Mouse (Mus musculus): ENCODE data around the gene Bmper. TPM values are rescaled to one million over a fixed set of nuclear protein-coding genes. Genes with fewer than 3 reads are reported as not detected.

Gene Bmper
- polyA plus RNA-seq, 1 experiment from 2014 or later = 5.3 TPM

- no peaks in the 10 kb centered on the region for H3K27me3 ChIP-seq
- WGBS = 73% methylated on average over 6 of the region's 6 CpGs
These were observed 13.9 kb downstream of the Bmper start for GRCm38 (mm10) chr9:23236635-23237279.

GRCm38 (mm10) chr9:23239011-23239410, 16.1 kb downstream of the Bmper start:
- WGBS = 65% methylated on average over 2 of the region's 2 CpGs
- ATAC-seq (ENCODE audit: low FRiP score, low read depth) = no peak

More at GRCm38 (mm10) chr9:23236635-23237279, 13.9 kb downstream of the Bmper start:
- Histone ChIP-seq H3K4me2 (replicated peaks) (no peak overlapping the region), H3K36me3 (no peaks in the 10 kb centered on the region), H3K9ac (replicated peaks) (no peak overlapping the region), H3K9me3 (no peaks in the 10 kb centered on the region), H3K27ac (replicated peaks) (no peak overlapping the region), H3K4me3 (no peak overlapping the region), H3K4me1 (0 out of 2 replicates have a peak, but pooled peaks cover 2% of the 10 kb centered on the region)
- peak; percentile 63; the same call in 1 of the 2 replicates for ATAC-seq (ENCODE audit: low FRiP score, low read depth)

GRCm38 (mm10) chr9:23242911-23243310, 20.0 kb downstream of the Bmper start:
- Histone ChIP-seq H3K27ac (replicated peaks) (no peak overlapping the region), H3K27me3 (no peaks in the 10 kb centered on the region), H3K9ac (replicated peaks) (no peak overlapping the region), H3K4me3 (no peak overlapping the region), H3K36me3 (no peaks in the 10 kb centered on the region), H3K4me2 (replicated peaks) (no peak overlapping the region), H3K4me1 (no peaks in the 10 kb centered on the region), H3K9me3 (no peaks in the 10 kb centered on the region)
- 88% methylated on average over 3 of the region's 3 CpGs for WGBS
- no peak for ATAC-seq (ENCODE audit: low FRiP score, low read depth)

More at GRCm38 (mm10) chr9:23239011-23239410, 16.1 kb downstream of the Bmper start:
- H3K36me3 ChIP-seq = no peaks in the 10 kb centered on the region
- 0 out of 2 replicates have a peak, but pooled peaks cover 2% of the 10 kb centered on the region for H3K4me1 ChIP-seq
- H3K4me2 ChIP-seq (replicated peaks) = no peak overlapping the region
- no peak overlapping the region for H3K9ac ChIP-seq (replicated peaks)
- H3K4me3 ChIP-seq = no peak overlapping the region
- no peaks in the 10 kb centered on the region for H3K9me3 ChIP-seq
- no peak overlapping the region for H3K27ac ChIP-seq (replicated peaks)
- H3K27me3 ChIP-seq = no peaks in the 10 kb centered on the region

GRCm38 (mm10) chr9:23243869-23244268, 21.0 kb downstream of the Bmper start:
- H3K4me2 ChIP-seq (replicated peaks) = no peak overlapping the region
- H3K27ac ChIP-seq (replicated peaks) = no peak overlapping the region
- H3K36me3 ChIP-seq = no peaks in the 10 kb centered on the region
- H3K4me3 ChIP-seq = no peak overlapping the region
- WGBS = 61% methylated on average over 6 of the region's 6 CpGs
- no peaks in the 10 kb centered on the region for H3K9me3 ChIP-seq
- no peak overlapping the region for H3K9ac ChIP-seq (replicated peaks)
- no peaks in the 10 kb centered on the region for H3K4me1 ChIP-seq
- no peak for ATAC-seq (ENCODE audit: low FRiP score, low read depth)
- H3K27me3 ChIP-seq = no peaks in the 10 kb centered on the region

- Histone ChIP-seq H3K9ac (replicated peaks) (no peak overlapping the region), H3K4me3 (no peak overlapping the region), H3K4me1 (no peaks in the 10 kb centered on the region), H3K36me3 (no peaks in the 10 kb centered on the region), H3K27ac (replicated peaks) (no peak overlapping the region), H3K4me2 (replicated peaks) (no peak overlapping the region), H3K27me3 (no peaks in the 10 kb centered on the region), H3K9me3 (no peaks in the 10 kb centered on the region)
- no peak for ATAC-seq (ENCODE audit: low FRiP score, low read depth)
- 81% methylated on average over 9 of the region's 9 CpGs for WGBS
These were observed 23.5 kb downstream of the Bmper start for GRCm38 (mm10) chr9:23246389-23246788.

GRCm38 (mm10) chr9:23250026-23250425, 27.1 kb downstream of the Bmper start:
- peaks cover 10% of the 10 kb centered on the region for H3K27me3 ChIP-seq
- H3K9me3 ChIP-seq = no peaks in the 10 kb centered on the region
- no peak overlapping the region for H3K27ac ChIP-seq (replicated peaks)
- peaks cover 13% of the 10 kb centered on the region for H3K4me1 ChIP-seq
- H3K4me3 ChIP-seq = no peak overlapping the region
- WGBS = 6% methylated on average over 5 of the region's 5 CpGs
- H3K4me2 ChIP-seq (replicated peaks) = no peak overlapping the region
- peak; percentile 81 for ATAC-seq (ENCODE audit: low FRiP score, low read depth)
- no peaks in the 10 kb centered on the region for H3K36me3 ChIP-seq
- H3K9ac ChIP-seq (replicated peaks) = no peak overlapping the region

- Histone ChIP-seq H3K27me3 (peaks cover 13% of the 10 kb centered on the region), H3K4me1 (peaks cover 13% of the 10 kb centered on the region), H3K9ac (replicated peaks) (no peak overlapping the region), H3K27ac (replicated peaks) (no peak overlapping the region), H3K9me3 (no peaks in the 10 kb centered on the region), H3K4me3 (no peak overlapping the region), H3K4me2 (replicated peaks) (no peak overlapping the region), H3K36me3 (no peaks in the 10 kb centered on the region)
- whole genome bisulfite sequencing = 87% methylated on average over 6 of the region's 6 CpGs
- no peak for ATAC-seq (ENCODE audit: low FRiP score, low read depth)
These were observed 28.1 kb downstream of the Bmper start for GRCm38 (mm10) chr9:23251001-23251400.

- Histone ChIP-seq H3K36me3 (no peaks in the 10 kb centered on the region), H3K4me2 (replicated peaks) (no peak overlapping the region), H3K4me3 (no peak overlapping the region), H3K9ac (replicated peaks) (no peak overlapping the region), H3K9me3 (no peaks in the 10 kb centered on the region), H3K27ac (replicated peaks) (no peak overlapping the region), H3K4me1 (peaks cover 13% of the 10 kb centered on the region), H3K27me3 (peaks cover 13% of the 10 kb centered on the region)
- no peak for ATAC-seq (ENCODE audit: low FRiP score, low read depth)
- WGBS = 84% methylated on average over 6 of the region's 6 CpGs
These were observed 30.7 kb downstream of the Bmper start for GRCm38 (mm10) chr9:23253624-23254023.

GRCm38 (mm10) chr9:23254237-23255214, 31.6 kb downstream of the Bmper start:
- H3K9me3 ChIP-seq = no peaks in the 10 kb centered on the region
- peak overlapping the region; percentile 36 for H3K4me3 ChIP-seq
- peaks cover 13% of the 10 kb centered on the region for H3K27me3 ChIP-seq
- 28% methylated on average over 37 of the region's 37 CpGs for WGBS
- ATAC-seq (ENCODE audit: low FRiP score, low read depth) = peak; percentile 39; the same call in 1 of the 2 replicates
- no peak overlapping the region for H3K27ac ChIP-seq (replicated peaks)
- H3K36me3 ChIP-seq = no peaks in the 10 kb centered on the region
- peak overlapping the region; percentile 49 for H3K9ac ChIP-seq (replicated peaks)
- peaks cover 13% of the 10 kb centered on the region for H3K4me1 ChIP-seq
- H3K4me2 ChIP-seq (replicated peaks) = peak overlapping the region; percentile 60

- 0 out of 2 replicates have a peak, but pooled peaks cover 4% of the 10 kb centered on the region for H3K9me3 ChIP-seq
- H3K4me3 ChIP-seq = no peak overlapping the region
- peaks cover 13% of the 10 kb centered on the region for H3K27me3 ChIP-seq
- no peak overlapping the region for H3K27ac ChIP-seq (replicated peaks)
- no peak overlapping the region for H3K4me2 ChIP-seq (replicated peaks)
- no peak for ATAC-seq (ENCODE audit: low FRiP score, low read depth)
- 90% methylated on average over 2 of the region's 2 CpGs for WGBS
- no peaks in the 10 kb centered on the region for H3K36me3 ChIP-seq
- H3K9ac ChIP-seq (replicated peaks) = no peak overlapping the region
- peaks cover 13% of the 10 kb centered on the region for H3K4me1 ChIP-seq
These were observed 33.0 kb downstream of the Bmper start for GRCm38 (mm10) chr9:23255841-23256240.

GRCm38 (mm10) chr9:23256576-23256975, 33.7 kb downstream of the Bmper start:
- Histone ChIP-seq H3K36me3 (no peaks in the 10 kb centered on the region), H3K27ac (replicated peaks) (no peak overlapping the region), H3K27me3 (peaks cover 13% of the 10 kb centered on the region), H3K4me3 (no peak overlapping the region), H3K9me3 (0 out of 2 replicates have a peak, but pooled peaks cover 4% of the 10 kb centered on the region), H3K4me2 (replicated peaks) (no peak overlapping the region), H3K9ac (replicated peaks) (no peak overlapping the region), H3K4me1 (peaks cover 13% of the 10 kb centered on the region)
- ATAC-seq (ENCODE audit: low FRiP score, low read depth) = no peak
- WGBS = 90% methylated on average over 2 of the region's 2 CpGs

- Histone ChIP-seq H3K27ac (replicated peaks) (no peak overlapping the region), H3K4me1 (no peaks in the 10 kb centered on the region), H3K27me3 (no peaks in the 10 kb centered on the region), H3K36me3 (no peaks in the 10 kb centered on the region), H3K9me3 (0 out of 2 replicates have a peak, but pooled peaks cover 4% of the 10 kb centered on the region), H3K9ac (replicated peaks) (no peak overlapping the region), H3K4me3 (no peak overlapping the region), H3K4me2 (replicated peaks) (no peak overlapping the region)
- ATAC-seq (ENCODE audit: low FRiP score, low read depth) = no peak
- 82% methylated on average over 3 of the region's 3 CpGs for WGBS
These were observed 39.0 kb downstream of the Bmper start for GRCm38 (mm10) chr9:23261834-23262233.
